Mouse (Mus musculus) testis, adult 2 months (tissue): Measurements from ENCODE around the gene Lrrc26.

ENCODE experiments used
- CTCF ChIP-seq: fragments of 200-500 bp; IDR thresholded peaks from 2 replicates; pipeline ENCODE4 v1.5.1; 2012; ENCODE audit warnings: low read depth, mild to moderate bottlenecking, inconsistent platforms, low read length, moderate library complexity; ENCODE audit not compliant: control insufficient read depth, insufficient read depth, insufficient replicate concordance
- POLR2A ChIP-seq: fragments of 200-500 bp; IDR thresholded peaks from 2 replicates; pipeline ENCODE4 v1.6.1; 2012; ENCODE audit warnings: low read depth, mild to moderate bottlenecking, inconsistent platforms, low read length, moderate library complexity; ENCODE audit not compliant: control insufficient read depth

GRCm38 (mm10) chr2:25240310-25240709 is 49.4 kb upstream of the Lrrc26 start:
- no peak for TF ChIP-seq POLR2A
- TF ChIP-seq CTCF = no peak
